Mouse (Mus musculus) limb, embryonic 14.5 days (tissue): ENCODE measurements at regions not wholly inside any gene's neighbourhood (a gene's known extent, or its start where the extent isn't known, plus 50 kb on each side); places are given as distances from the start of the nearest gene placed in this dataset.

Experiments used
- ATAC-seq: fragments of 200-750 bp; cut with Nextera tagmentation; 2 replicates; pipeline ENCODE4 v1.8.0; 2017; ENCODE audit warnings: low read depth, moderate number of reproducible peaks, moderate TSS enrichment; ENCODE audit not compliant: low FRiP score
- DNase-seq: peaks from one replicate; pipeline ENCODE4 v3.0.0-alpha.2; 2015; ENCODE audit warnings: low spot score
- H3K27ac ChIP-seq: fragments of 300-500 bp; sonication (generic); replicated peaks from 2 replicates; pipeline ENCODE4 v1.5.1; 2014; ENCODE audit warnings: low read depth, mild to moderate bottlenecking, low read length, moderate library complexity, mixed read lengths
- H3K27me3 ChIP-seq: fragments of 300-500 bp; sonication (generic); 2 replicates; pipeline ENCODE4 v1.6.1; 2014; ENCODE audit warnings: low read length, mixed read lengths; ENCODE audit not compliant: control insufficient read depth, insufficient read depth
- H3K36me3 ChIP-seq: fragments of 300-500 bp; sonication (generic); 2 replicates; pipeline ENCODE4 v1.6.1; 2014; ENCODE audit warnings: mild to moderate bottlenecking, low read length, moderate library complexity, mixed read lengths; ENCODE audit not compliant: control insufficient read depth, insufficient read depth
- H3K4me1 ChIP-seq: fragments of 300-500 bp; sonication (generic); 2 replicates; pipeline ENCODE4 v1.6.1; 2014; ENCODE audit warnings: antibody characterized with exemption, low read length, mixed read lengths; ENCODE audit not compliant: control insufficient read depth, insufficient read depth
- H3K4me2 ChIP-seq: fragments of 300-500 bp; sonication (generic); replicated peaks from 2 replicates; pipeline ENCODE4 v1.6.1; 2014; ENCODE audit warnings: low read depth, mild to moderate bottlenecking, low read length, moderate library complexity; ENCODE audit not compliant: severe bottlenecking
- H3K4me3 ChIP-seq: fragments of 300-500 bp; sonication (generic); replicated peaks from 2 replicates; pipeline ENCODE4 v1.5.1; 2014; ENCODE audit warnings: low read length
- H3K9ac ChIP-seq: fragments of 300-500 bp; sonication (generic); 2 replicates; pipeline ENCODE4 v1.6.1; 2014; ENCODE audit warnings: mild to moderate bottlenecking, low read depth, low read length, moderate library complexity; ENCODE audit not compliant: severe bottlenecking
- H3K9me3 ChIP-seq: fragments of 300-500 bp; sonication (generic); 2 replicates; pipeline ENCODE4 v1.6.1; 2016; ENCODE audit warnings: low read length; ENCODE audit not compliant: control insufficient read depth
- POLR2A ChIP-seq: fragments of 200-500 bp; IDR thresholded peaks from 2 replicates; pipeline ENCODE4 v1.8.0; 2012; ENCODE audit warnings: inconsistent platforms, mild to moderate bottlenecking, moderate library complexity, borderline replicate concordance; ENCODE audit not compliant: insufficient read depth, insufficient read length; ENCODE audit errors: extremely low read depth
- WGBS: fragments of 180-500 bp; shearing (Covaris S2); extraction: QIAGEN DNeasy Blood & Tissue Kit; methylation state at CpG from one replicate; pipeline ENCODE4 v1.1.7; 2014; 5-methylcytosine and 5-hydroxymethylcytosine counted together

DNA sequence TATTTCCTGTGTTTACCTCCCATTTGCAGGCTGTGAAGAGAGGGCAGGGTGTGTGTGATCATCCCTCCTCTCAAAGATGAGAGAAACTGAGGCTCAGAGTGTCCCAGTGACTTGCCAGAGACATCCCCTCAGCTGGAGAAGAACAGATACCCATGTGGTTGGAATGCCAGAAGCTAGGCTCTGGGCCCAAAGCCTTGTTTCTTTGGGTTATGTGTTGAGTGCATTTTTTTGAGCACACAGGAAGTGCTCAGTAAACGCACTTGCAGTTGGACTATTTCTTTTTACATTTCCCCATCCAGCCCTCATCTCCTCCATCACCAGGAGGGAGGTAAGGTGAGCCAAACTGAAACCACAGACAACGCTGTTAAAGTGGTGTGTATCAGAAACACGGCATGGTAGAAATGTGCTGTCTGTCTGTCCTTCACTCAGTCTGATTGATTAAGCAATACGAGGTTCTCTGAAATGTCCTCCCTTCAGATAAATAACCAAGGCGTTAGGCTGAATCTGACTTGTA, 341.8 kb upstream of the 3110018I06Rik start:
- 73% methylated on average over 5 of the region's 5 CpGs for WGBS
- TF ChIP-seq POLR2A: no peak
- Histone ChIP-seq H3K4me1 (no peaks in the 10 kb centered on the region), H3K4me3 (no peak overlapping the region), H3K27me3 (no peaks in the 10 kb centered on the region), H3K9me3 (no peaks in the 10 kb centered on the region), H3K36me3 (no peaks in the 10 kb centered on the region), H3K9ac (no peak overlapping the region), H3K4me2 (no peak overlapping the region), H3K27ac (no peak overlapping the region)
- DNase-seq (no peak), ATAC-seq (no peak)

DNA sequence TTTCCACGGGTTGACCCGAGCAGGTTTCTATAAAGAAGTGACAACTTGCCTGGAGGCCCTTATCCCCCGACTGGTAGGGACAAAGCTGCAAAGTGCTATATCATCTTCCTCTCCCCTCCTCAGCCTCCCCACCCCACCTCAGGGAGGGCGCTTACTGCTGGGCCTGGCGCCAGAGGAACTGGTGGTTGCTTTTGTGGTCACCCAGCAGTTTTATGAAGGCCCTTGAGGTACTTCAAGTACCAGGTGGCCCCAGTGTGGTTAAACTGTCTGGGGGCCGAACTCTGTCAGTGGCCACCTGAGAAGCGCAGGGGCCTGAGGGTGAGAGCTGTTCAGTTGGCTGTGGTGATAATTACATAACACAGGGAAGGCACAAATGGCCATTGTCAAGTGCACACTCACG, 340.0 kb upstream of the 3110018I06Rik start:
- Histone ChIP-seq H3K4me2 (no peak overlapping the region), H3K4me3 (no peak overlapping the region), H3K9ac (no peak overlapping the region), H3K27me3 (no peaks in the 10 kb centered on the region), H3K9me3 (no peaks in the 10 kb centered on the region), H3K4me1 (no peaks in the 10 kb centered on the region), H3K27ac (no peak overlapping the region), H3K36me3 (no peaks in the 10 kb centered on the region)
- WGBS: 53% methylated on average over 8 of the region's 8 CpGs
- DNase-seq: no peak
- TF ChIP-seq POLR2A: no peak
- no peak for ATAC-seq

DNA sequence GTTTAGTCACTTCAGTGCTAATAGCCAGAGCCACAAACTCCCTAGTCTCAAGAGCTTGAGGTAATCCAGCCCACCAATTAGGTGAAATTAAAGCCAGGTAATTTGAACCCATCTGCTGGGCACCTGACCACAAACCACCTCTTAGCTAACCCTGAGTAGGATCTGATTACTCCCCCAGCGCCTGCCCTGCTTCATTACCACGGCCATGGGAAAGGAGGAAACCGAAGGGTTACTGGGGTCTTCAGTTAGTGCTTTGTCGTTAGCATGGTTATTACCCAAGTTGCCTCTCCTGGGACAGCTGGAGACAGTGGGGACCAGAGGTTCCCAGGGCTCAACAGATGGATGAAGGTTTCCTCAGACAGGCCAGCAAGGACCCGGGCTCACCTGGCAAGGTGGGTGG, 337.3 kb upstream of the 3110018I06Rik start:
- Histone ChIP-seq H3K27me3 (no peaks in the 10 kb centered on the region), H3K4me3 (no peak overlapping the region), H3K9me3 (no peaks in the 10 kb centered on the region), H3K9ac (no peak overlapping the region), H3K27ac (no peak overlapping the region), H3K4me2 (no peak overlapping the region), H3K4me1 (no peaks in the 10 kb centered on the region), H3K36me3 (no peaks in the 10 kb centered on the region)
- DNase-seq (no peak), ATAC-seq (no peak)
- TF ChIP-seq POLR2A: no peak
- 29% methylated on average over 5 of the region's 5 CpGs for WGBS

DNA sequence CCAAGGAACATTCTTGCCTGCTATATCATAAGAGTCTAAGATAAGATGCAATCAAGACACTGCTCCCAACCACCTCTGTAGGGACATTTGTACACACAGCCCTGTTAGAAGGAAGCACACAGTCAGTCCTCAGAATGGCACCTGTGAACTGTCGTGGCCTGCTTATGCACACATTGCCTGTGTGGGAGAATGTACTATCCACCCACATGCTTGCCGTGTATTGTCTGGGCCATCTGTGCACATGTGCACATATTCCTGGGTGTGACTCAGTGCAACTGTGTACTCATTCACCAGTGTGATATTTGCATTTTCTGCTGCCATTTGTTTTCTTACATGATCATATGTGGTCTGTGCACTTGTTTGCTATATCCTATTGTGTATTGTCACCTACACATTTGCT, 333.8 kb upstream of the 3110018I06Rik start:
- H3K36me3 ChIP-seq: no peaks in the 10 kb centered on the region
- H3K9me3 ChIP-seq: no peaks in the 10 kb centered on the region
- H3K9ac ChIP-seq: no peak overlapping the region
- no peaks in the 10 kb centered on the region for H3K4me1 ChIP-seq
- 80% methylated on average over 2 of the region's 2 CpGs for WGBS
- DNase-seq (no peak), ATAC-seq (no peak)
- no peaks in the 10 kb centered on the region for H3K27me3 ChIP-seq
- no peak for TF ChIP-seq POLR2A
- no peak overlapping the region for H3K4me3 ChIP-seq
- H3K4me2 ChIP-seq: no peak overlapping the region
- no peak overlapping the region for H3K27ac ChIP-seq

DNA sequence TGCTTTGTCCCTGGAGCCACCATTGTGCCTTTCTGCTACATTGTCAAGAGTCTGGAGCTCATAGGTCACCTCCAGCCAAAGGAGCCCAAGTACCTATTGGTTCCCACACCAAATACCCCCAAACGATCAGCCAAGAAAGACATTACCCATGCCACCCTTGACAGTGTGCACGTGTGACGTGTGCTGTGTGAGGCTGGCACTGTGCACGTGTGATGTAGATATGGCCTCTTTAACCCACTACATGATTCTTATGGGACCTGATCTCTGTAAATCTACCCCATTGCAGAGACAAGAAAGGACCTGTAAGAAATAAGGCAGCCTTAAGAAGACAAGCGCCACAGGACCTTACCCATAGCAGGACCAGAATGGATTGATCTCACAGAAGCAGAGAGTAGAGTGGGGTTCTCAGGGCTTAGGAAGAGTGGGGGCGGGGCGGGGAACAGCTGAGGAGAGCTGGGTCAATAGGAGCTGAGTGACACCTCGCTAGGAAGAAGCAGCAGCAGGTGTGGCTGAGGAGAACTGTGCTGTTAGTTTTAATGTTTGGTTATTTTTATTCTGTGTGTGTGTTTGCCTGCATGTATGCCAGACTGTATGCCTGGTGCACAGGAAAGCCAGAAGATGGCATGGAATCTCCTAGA, 331.5 kb upstream of the 3110018I06Rik start:
- DNase-seq (no peak), ATAC-seq (no peak)
- Histone ChIP-seq H3K9ac (no peak overlapping the region), H3K9me3 (no peaks in the 10 kb centered on the region), H3K27me3 (0 out of 2 replicates have a peak, but pooled peaks cover 11% of the 10 kb centered on the region), H3K4me3 (no peak overlapping the region), H3K4me1 (no peaks in the 10 kb centered on the region), H3K36me3 (no peaks in the 10 kb centered on the region), H3K27ac (no peak overlapping the region), H3K4me2 (no peak overlapping the region)
- WGBS: 77% methylated on average over 8 of the region's 8 CpGs
- no peak for TF ChIP-seq POLR2A
